Mouse (Mus musculus) kidney, embryonic 16.5 days (tissue): ENCODE measurements at regions not wholly inside any gene's neighbourhood (a gene's known extent, or its start where the extent isn't known, plus 50 kb on each side); places are given as distances from the start of the nearest gene placed in this dataset.

Experiments used
- ATAC-seq: fragments of 200-750 bp; cut with Nextera tagmentation; 2 replicates; pipeline ENCODE4 v1.8.0; 2017; ENCODE audit warnings: moderate TSS enrichment; ENCODE audit not compliant: low FRiP score, low TSS enrichment
- H3K27ac ChIP-seq: fragments of 300-500 bp; sonication (generic); 2 replicates; pipeline ENCODE4 v1.5.1; 2014; ENCODE audit warnings: low read length
- H3K27me3 ChIP-seq: fragments of 300-500 bp; sonication (generic); 2 replicates; pipeline ENCODE4 v1.6.1; 2014; ENCODE audit warnings: low read length, control low read depth, mixed read lengths; ENCODE audit not compliant: insufficient read depth
- H3K36me3 ChIP-seq: fragments of 300-500 bp; sonication (generic); 2 replicates; pipeline ENCODE4 v1.6.1; 2014; ENCODE audit warnings: low read length, control low read depth, mixed read lengths; ENCODE audit not compliant: insufficient read depth
- H3K4me1 ChIP-seq: fragments of 300-500 bp; sonication (generic); 2 replicates; pipeline ENCODE4 v1.6.1; 2014; ENCODE audit warnings: low read length, control low read depth, mixed read lengths; ENCODE audit not compliant: insufficient read depth
- H3K4me2 ChIP-seq: fragments of 300-500 bp; sonication (generic); replicated peaks from 2 replicates; pipeline ENCODE4 v1.6.1; 2014; ENCODE audit warnings: low read depth, low read length
- H3K4me3 ChIP-seq: fragments of 300-500 bp; sonication (generic); 2 replicates; pipeline ENCODE4 v1.5.1; 2014; ENCODE audit warnings: mild to moderate bottlenecking, low read length
- H3K9ac ChIP-seq: fragments of 300-500 bp; sonication (generic); replicated peaks from 2 replicates; pipeline ENCODE4 v1.6.1; 2014; ENCODE audit warnings: low read length
- H3K9me3 ChIP-seq: fragments of 300-500 bp; sonication (generic); 2 replicates; pipeline ENCODE4 v1.6.1; 2016; ENCODE audit warnings: low read length, control low read depth
- WGBS: fragments of 180-500 bp; shearing (Covaris S2); extraction: QIAGEN DNeasy Blood & Tissue Kit; methylation state at CpG from one replicate; pipeline ENCODE4 v1.1.7; 2014; 5-methylcytosine and 5-hydroxymethylcytosine counted together

GRCm38 (mm10) chr8:49946919-49947612 is 1103.3 kb upstream of the Tenm3 start:
- 89% methylated on average over 5 of the region's 5 CpGs for WGBS
- H3K27me3 ChIP-seq, result no peaks in the 10 kb centered on the region
- H3K4me2 ChIP-seq, result no peak overlapping the region
- no peaks in the 10 kb centered on the region for H3K36me3 ChIP-seq
- H3K9ac ChIP-seq, result no peak overlapping the region
- H3K9me3 ChIP-seq, result no peaks in the 10 kb centered on the region
- no peak overlapping the region for H3K4me3 ChIP-seq
- no peak overlapping the region for H3K27ac ChIP-seq
- H3K4me1 ChIP-seq, result no peaks in the 10 kb centered on the region
- no peak for ATAC-seq

GRCm38 (mm10) chr8:49932124-49932523 is 1088.4 kb upstream of the Tenm3 start:
- Histone ChIP-seq H3K27me3 (no peaks in the 10 kb centered on the region), H3K9me3 (no peaks in the 10 kb centered on the region), H3K36me3 (no peaks in the 10 kb centered on the region), H3K4me2 (no peak overlapping the region), H3K9ac (no peak overlapping the region), H3K4me3 (no peak overlapping the region), H3K27ac (no peak overlapping the region), H3K4me1 (no peaks in the 10 kb centered on the region)
- ATAC-seq, result no peak
- WGBS, result 69% methylated on average over 6 of the region's 6 CpGs

GRCm38 (mm10) chr8:49926402-49927172 is 1082.8 kb upstream of the Tenm3 start:
- no peak overlapping the region for H3K9ac ChIP-seq
- WGBS, result 34% methylated on average over 9 of the region's 9 CpGs
- ATAC-seq, result no peak
- no peaks in the 10 kb centered on the region for H3K4me1 ChIP-seq
- H3K4me3 ChIP-seq, result no peak overlapping the region
- no peaks in the 10 kb centered on the region for H3K36me3 ChIP-seq
- no peak overlapping the region for H3K4me2 ChIP-seq
- no peaks in the 10 kb centered on the region for H3K9me3 ChIP-seq
- no peaks in the 10 kb centered on the region for H3K27me3 ChIP-seq
- no peak overlapping the region for H3K27ac ChIP-seq

- Histone ChIP-seq H3K27me3 (no peaks in the 10 kb centered on the region), H3K4me3 (no peak overlapping the region), H3K9me3 (no peaks in the 10 kb centered on the region), H3K36me3 (no peaks in the 10 kb centered on the region), H3K9ac (no peak overlapping the region), H3K4me1 (peaks cover 5% of the 10 kb centered on the region; the same call in 1 of the 2 replicates), H3K4me2 (no peak overlapping the region), H3K27ac (no peak overlapping the region)
- no peak for ATAC-seq
These were observed 1061.3 kb upstream of the Tenm3 start for GRCm38 (mm10) chr8:49905099-49905498.

- Histone ChIP-seq H3K4me1 (peaks cover 5% of the 10 kb centered on the region; the same call in 1 of the 2 replicates), H3K9ac (no peak overlapping the region), H3K4me2 (0 out of 2 replicates have a peak overlapping the region, but pooled peaks have one; percentile 19), H3K9me3 (no peaks in the 10 kb centered on the region), H3K36me3 (no peaks in the 10 kb centered on the region), H3K4me3 (no peak overlapping the region), H3K27me3 (no peaks in the 10 kb centered on the region), H3K27ac (0 out of 2 replicates have a peak overlapping the region, but pooled peaks have one; percentile 7)
- peak; percentile 75; the same call in 1 of the 2 replicates for ATAC-seq
- 18% methylated on average over 6 of the region's 6 CpGs for WGBS
These were observed 1058.3 kb upstream of the Tenm3 start for GRCm38 (mm10) chr8:49902032-49902431.

GRCm38 (mm10) chr8:49901601-49902000 is 1057.8 kb upstream of the Tenm3 start:
- no peaks in the 10 kb centered on the region for H3K27me3 ChIP-seq
- 10% methylated on average over 9 of the region's 9 CpGs for WGBS

More at GRCm38 (mm10) chr8:49901601-49902000, 1057.8 kb upstream of the Tenm3 start:
- Histone ChIP-seq H3K4me3 (no peak overlapping the region), H3K9me3 (no peaks in the 10 kb centered on the region), H3K4me2 (peak overlapping the region; percentile 19; the same call in 1 of the 2 replicates), H3K36me3 (no peaks in the 10 kb centered on the region), H3K27ac (no peak overlapping the region), H3K9ac (no peak overlapping the region), H3K4me1 (peaks cover 5% of the 10 kb centered on the region; the same call in 1 of the 2 replicates)
- ATAC-seq, result peak; percentile 84; the same call in 1 of the 2 replicates
